Mouse (Mus musculus) myocyte (in vitro differentiated cells): Measurements from ENCODE around the gene C2cd4a.

ENCODE experiments used
- CEBPB ChIP-seq: IDR thresholded peaks from 2 replicates; pipeline ENCODE4 v1.6.1; 2011; ENCODE audit warnings: mild to moderate bottlenecking, moderate library complexity; ENCODE audit not compliant: poor library complexity, insufficient read depth, severe bottlenecking
- E2F4 ChIP-seq: IDR thresholded peaks from one replicate; pipeline ENCODE4 v1.6.1; 2011; ENCODE audit warnings: mild to moderate bottlenecking, control low read depth, moderate library complexity; ENCODE audit not compliant: insufficient read depth
- MAX ChIP-seq: IDR thresholded peaks from one replicate; pipeline ENCODE4 v1.6.1; 2011; ENCODE audit warnings: low read depth, mild to moderate bottlenecking, control low read depth
- MYOD1 ChIP-seq, 3 experiments: IDR thresholded peaks; one replicate each; pipeline ENCODE4 v1.6.1; 2011; ENCODE audit warnings: control low read depth in 2 of 3, low read depth in 2 of 3, mild to moderate bottlenecking in 2 of 3, moderate library complexity in 1 of 3; ENCODE audit not compliant: insufficient read length in 2 of 3, control insufficient read depth in 1 of 3
- MYOG ChIP-seq, 3 experiments: IDR thresholded peaks; one replicate each; pipeline ENCODE4 v1.6.1; 2011; ENCODE audit warnings: control low read depth in 2 of 3, low read depth in 2 of 3, mild to moderate bottlenecking in 2 of 3; ENCODE audit not compliant: insufficient read length in 2 of 3, control insufficient read depth in 1 of 3, insufficient read depth in 1 of 3
- POLR2A ChIP-seq: IDR thresholded peaks from one replicate; pipeline ENCODE4 v1.6.1; 2011; ENCODE audit warnings: low read depth, mild to moderate bottlenecking, control low read depth, moderate library complexity; ENCODE audit not compliant: insufficient read length
- POLR2AphosphoS2 ChIP-seq: IDR thresholded peaks from one replicate; pipeline ENCODE4 v1.6.1; 2011; ENCODE audit warnings: low read depth, control low read depth; ENCODE audit not compliant: insufficient read length
- REST ChIP-seq: IDR thresholded peaks from one replicate; pipeline ENCODE4 v1.6.1; 2011; ENCODE audit warnings: mild to moderate bottlenecking, control low read depth, moderate library complexity; ENCODE audit not compliant: insufficient read depth, insufficient read length
- SRF ChIP-seq: IDR thresholded peaks from one replicate; pipeline ENCODE4 v1.6.1; 2011; ENCODE audit warnings: low read depth; ENCODE audit not compliant: control insufficient read depth, insufficient read length
- TCF12 ChIP-seq: IDR thresholded peaks from one replicate; pipeline ENCODE4 v1.6.1; 2011; ENCODE audit warnings: mild to moderate bottlenecking, control low read depth; ENCODE audit not compliant: poor library complexity, insufficient read depth, severe bottlenecking
- TCF3 ChIP-seq: IDR thresholded peaks from one replicate; pipeline ENCODE4 v1.6.1; 2011; ENCODE audit warnings: low read depth, control low read depth; ENCODE audit not compliant: insufficient read length
- USF1 ChIP-seq: IDR thresholded peaks from one replicate; pipeline ENCODE4 v1.6.1; 2011; ENCODE audit warnings: low read depth, mild to moderate bottlenecking, control low read depth, moderate library complexity

DNA sequence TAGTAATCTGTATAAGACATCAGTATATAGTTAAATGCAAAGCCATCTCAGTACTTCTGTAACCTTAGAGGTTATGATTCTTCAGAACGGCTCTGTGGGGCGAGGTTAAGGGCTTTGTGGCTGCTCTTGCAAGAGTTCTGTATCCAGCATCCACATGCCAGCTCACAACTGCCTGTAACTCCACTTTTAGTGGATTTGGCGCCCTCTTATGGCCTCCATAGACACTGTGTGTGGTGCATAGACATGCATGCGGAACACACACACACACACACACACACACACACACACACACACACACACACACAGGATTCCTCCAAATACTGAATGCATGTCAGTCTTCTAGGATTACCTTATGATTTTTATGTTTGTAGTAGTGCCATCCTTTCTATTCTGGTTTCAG, 19.0 kb upstream of the C2cd4a start:
- TF ChIP-seq POLR2A: no peak
- TF ChIP-seq CEBPB: no peak
- TF ChIP-seq SRF: no peak
- no peak for TF ChIP-seq MYOG (IDR thresholded peaks at IDR 0.05; ENCODE audit: control insufficient read depth in 1 of 3, insufficient read depth in 1 of 3, insufficient read length in 2 of 3, low read depth in 2 of 3)
- no peak for TF ChIP-seq USF1
- TF ChIP-seq TCF12: no peak
- no peak for TF ChIP-seq TCF3
- TF ChIP-seq POLR2AphosphoS2: no peak
- no peak for TF ChIP-seq MAX
- no peak for TF ChIP-seq E2F4
- TF ChIP-seq MYOD1 (IDR thresholded peaks at IDR 0.05; ENCODE audit: control insufficient read depth in 1 of 3, insufficient read length in 2 of 3, low read depth in 2 of 3): no peak
- no peak for TF ChIP-seq REST
